Mouse (Mus musculus) adrenal gland, postnatal 36 days (tissue): Measurements from ENCODE around the gene Iqsec1. TPM values are rescaled to one million over a fixed set of nuclear protein-coding genes. Genes with fewer than 3 reads are reported as not detected.

ENCODE experiments used
- DNase-seq, 2 experiments: peaks; one replicate each; pipeline ENCODE4 v3.0.0; 2021; ENCODE audit warnings: mixed read lengths in 1 of 2
- total RNA-seq, 2 experiments: library from RNA; stranded (reverse); gene quantifications; 2 replicates each; pipeline ENCODE4 v1.2.3; 2021

The Iqsec1 gene
- total RNA-seq, 2 experiments from 2014 or later, result 96.2 to 114 TPM

- no peak for DNase-seq
These were observed 234.4 kb downstream of the Iqsec1 start for GRCm38 (mm10) chr6:90754093-90754492.

- DNase-seq, result no peak
These were observed 234.8 kb downstream of the Iqsec1 start for GRCm38 (mm10) chr6:90753656-90754055.

- no peak for DNase-seq
These were observed 236.9 kb downstream of the Iqsec1 start for GRCm38 (mm10) chr6:90751624-90752023.

- no peak for DNase-seq
These were observed 238.4 kb downstream of the Iqsec1 start for GRCm38 (mm10) chr6:90750091-90750490.

DNA sequence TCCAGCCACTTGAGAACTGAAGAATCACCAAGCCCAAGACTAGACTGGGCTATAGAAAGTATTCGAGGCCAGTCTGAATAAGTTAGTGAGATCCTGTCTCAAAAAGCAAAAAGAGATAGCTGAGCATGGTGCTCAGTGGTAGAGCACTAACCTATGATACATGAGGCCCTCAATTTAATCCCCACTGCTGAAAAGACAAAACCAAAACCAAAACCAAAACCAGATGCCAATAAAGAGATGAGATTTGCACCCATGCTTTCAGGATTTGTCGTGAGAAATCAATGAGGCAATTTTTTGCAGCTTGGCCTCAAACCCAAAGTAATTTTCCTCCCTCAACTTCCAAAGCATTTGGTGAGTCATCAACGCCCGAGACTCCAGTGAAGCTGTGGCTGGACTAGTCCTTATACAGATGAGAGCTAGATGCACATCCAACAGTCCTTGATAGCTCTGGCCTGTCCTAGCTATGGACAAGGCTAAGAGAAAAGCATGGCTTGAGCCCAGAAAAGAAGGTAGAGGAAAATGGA, 239.0 kb downstream of the Iqsec1 start:
- no peak for DNase-seq

GRCm38 (mm10) chr6:90748976-90749375, 239.5 kb downstream of the Iqsec1 start:
- DNase-seq, result no peak

GRCm38 (mm10) chr6:90746331-90746864, 242.1 kb downstream of the Iqsec1 start:
- DNase-seq, result no peak

GRCm38 (mm10) chr6:90745401-90746198, 242.9 kb downstream of the Iqsec1 start:
- no peak for DNase-seq

GRCm38 (mm10) chr6:90742453-90742852, 246.0 kb downstream of the Iqsec1 start:
- DNase-seq, result no peak

GRCm38 (mm10) chr6:90741717-90742116, 246.8 kb downstream of the Iqsec1 start:
- DNase-seq, result no peak

- DNase-seq, result no peak
These were observed 247.4 kb downstream of the Iqsec1 start for GRCm38 (mm10) chr6:90741056-90741420.

DNA sequence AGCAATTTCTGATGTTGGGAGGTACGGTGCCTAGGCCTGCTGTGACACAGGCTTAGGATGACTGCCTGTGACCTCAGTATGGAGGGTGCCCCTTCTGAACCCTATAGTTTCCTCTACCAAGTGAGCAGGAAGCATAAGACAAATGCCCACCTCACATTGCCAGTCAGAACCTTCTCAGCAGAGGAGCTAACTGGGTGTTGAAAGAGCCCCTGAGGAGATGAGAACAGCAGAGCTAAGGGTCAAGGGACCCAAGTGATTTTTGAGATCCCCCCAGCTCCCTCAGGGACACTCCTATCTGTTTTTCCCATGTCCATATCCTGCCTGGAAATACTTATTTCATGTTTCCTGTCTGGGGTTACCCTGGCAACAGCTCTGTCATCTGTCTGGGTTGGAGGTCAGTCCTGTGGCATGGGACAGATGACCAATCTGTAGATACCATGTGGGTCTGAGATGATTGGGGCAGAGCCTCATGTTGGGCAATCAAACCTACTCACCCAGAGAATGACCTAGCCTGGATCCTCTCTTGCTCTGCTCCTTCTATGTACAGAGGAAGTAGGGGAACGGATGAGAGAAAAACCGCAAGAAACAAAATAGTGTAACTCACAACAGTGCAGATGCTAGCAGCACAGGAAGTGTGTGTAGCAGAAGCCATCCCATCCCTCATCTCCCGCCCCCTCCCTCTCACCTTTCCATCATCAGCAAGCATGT, 248.0 kb downstream of the Iqsec1 start:
- peak in 1 of 2 experiments; percentile 32 for DNase-seq

- peak; percentile 93 to 96 for DNase-seq
These were observed 251.1 kb downstream of the Iqsec1 start for GRCm38 (mm10) chr6:90737376-90737775.

GRCm38 (mm10) chr6:90736691-90737245, 251.7 kb downstream of the Iqsec1 start:
- peak; percentile 85 to 88 for DNase-seq

DNA sequence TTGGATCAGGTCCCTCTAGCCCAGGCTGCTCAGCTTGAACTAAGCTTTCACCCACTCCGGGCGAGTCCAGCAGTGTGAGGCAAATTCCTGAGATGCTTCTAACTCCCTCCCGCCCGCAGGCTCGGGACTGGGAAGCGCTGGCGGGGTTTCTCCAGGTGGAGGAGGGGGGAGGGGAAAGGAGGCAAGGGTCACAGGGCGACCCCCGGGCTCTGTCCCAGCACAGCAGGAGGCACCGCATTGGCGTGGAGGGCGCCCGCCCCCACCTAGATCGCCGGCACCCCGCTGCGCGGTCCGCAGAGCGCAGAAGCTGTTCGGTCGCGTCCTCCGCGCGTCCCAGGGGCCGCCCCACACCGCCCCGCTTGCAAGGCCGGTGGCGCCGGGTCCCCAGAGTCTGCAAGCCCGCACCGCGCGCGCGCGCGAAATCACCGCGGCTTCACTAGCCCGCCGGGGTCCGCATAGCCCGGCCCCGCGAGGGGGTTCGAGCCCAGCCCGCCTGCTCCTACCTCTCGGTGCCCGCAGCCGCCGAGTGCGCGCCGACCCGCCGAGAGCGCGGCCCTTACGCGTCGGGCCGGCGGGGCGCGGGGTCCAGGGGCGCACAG, 252.3 kb downstream of the Iqsec1 start:
- peak; percentile 67 to 76 for DNase-seq

DNA sequence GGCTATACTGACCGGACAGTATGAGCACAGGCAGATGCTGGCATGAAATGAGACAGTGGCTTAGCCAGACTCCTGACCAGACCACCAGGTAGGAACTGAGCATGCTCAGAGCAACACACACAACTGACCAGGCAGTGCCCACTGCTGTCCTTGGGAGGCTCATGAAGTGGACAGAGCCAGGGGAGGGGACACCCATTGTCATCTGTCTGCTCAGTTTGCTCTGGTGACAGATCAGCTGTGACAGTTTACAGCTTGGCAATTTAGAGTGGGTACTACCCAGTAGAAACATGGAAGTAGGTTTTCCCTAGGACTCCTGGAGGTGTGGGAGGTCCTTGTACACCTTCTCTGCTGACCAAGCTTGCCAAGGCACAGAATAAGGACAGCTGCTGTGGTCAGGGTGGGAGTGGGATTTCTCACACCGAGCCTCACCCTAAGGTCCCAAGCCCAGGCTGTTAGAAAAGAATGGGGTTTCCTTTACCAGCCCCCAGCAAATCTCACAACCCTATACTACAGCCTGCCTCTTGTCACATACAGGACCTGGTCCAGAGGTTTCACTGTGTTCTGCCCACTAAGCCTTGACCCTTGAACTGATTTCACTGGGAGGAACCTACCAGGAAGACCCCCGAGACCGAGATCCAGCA, 253.0 kb downstream of the Iqsec1 start:
- DNase-seq, result no peak

GRCm38 (mm10) chr6:90734806-90735205, 253.7 kb downstream of the Iqsec1 start:
- DNase-seq, result no peak

DNA sequence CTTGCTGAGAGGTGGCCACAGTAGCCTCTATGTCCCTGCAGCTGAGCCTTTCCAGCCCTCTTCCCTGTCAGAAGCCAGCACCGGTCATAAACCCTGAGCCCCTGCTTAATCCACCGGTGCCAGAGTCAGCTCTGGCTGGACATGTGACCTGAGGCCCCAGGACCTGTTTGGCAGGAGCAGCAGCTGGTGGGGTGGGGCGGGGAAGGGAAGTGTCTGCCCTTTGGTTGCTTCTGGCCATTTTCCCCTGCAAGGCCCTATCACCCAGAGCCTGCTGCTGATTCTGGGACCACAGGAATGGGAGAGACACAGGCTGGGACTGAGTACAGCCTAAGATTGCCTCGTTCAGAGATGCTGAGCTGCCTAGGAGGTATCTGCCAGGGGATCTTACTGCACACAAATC, 257.2 kb downstream of the Iqsec1 start:
- peak in 1 of 2 experiments; percentile 42 for DNase-seq

- DNase-seq, result peak; percentile 68 to 69
These were observed 258.7 kb downstream of the Iqsec1 start for GRCm38 (mm10) chr6:90729829-90730228.

GRCm38 (mm10) chr6:90728491-90728931, 260.0 kb downstream of the Iqsec1 start:
- DNase-seq, result peak; percentile 91 to 93

- DNase-seq, result no peak
These were observed 260.7 kb downstream of the Iqsec1 start for GRCm38 (mm10) chr6:90727826-90728225.

DNA sequence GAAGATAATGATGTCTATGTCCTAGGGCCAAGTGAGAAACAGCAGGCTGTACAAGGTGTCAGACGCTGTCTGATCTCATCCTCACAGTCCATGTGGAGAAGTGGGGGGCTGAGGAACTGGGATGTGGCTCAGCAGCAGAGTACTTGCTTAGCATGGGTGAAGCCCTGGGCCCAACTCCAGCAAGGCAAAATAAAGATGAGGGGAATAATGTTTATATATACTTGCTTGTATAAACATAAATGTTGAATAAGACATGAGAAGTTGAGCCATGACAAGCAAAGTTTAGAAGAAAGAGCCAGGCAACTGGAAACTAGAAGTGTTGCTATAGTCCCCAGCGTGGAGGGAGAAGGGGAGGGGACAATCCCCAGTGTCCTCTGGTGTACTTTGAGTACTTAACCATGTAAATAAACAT, 261.8 kb downstream of the Iqsec1 start:
- no peak for DNase-seq
